Mouse (Mus musculus) kidney, adult 2 months (tissue): ENCODE results near the gene Gjb3.

ENCODE experiments used
- CTCF ChIP-seq: fragments of 200-500 bp; conservative IDR thresholded peaks from 2 replicates; pipeline ENCODE4 v1.5.1; 2011; ENCODE audit warnings: low read depth, mild to moderate bottlenecking, control low read depth, low read length, moderate library complexity, mixed read lengths; ENCODE audit not compliant: insufficient read depth, insufficient read length
- POLR2A ChIP-seq: fragments of 200-500 bp; IDR thresholded peaks from one replicate; pipeline ENCODE4 v1.6.1; 2011; ENCODE audit warnings: low read depth, low read length, control low read depth

DNA sequence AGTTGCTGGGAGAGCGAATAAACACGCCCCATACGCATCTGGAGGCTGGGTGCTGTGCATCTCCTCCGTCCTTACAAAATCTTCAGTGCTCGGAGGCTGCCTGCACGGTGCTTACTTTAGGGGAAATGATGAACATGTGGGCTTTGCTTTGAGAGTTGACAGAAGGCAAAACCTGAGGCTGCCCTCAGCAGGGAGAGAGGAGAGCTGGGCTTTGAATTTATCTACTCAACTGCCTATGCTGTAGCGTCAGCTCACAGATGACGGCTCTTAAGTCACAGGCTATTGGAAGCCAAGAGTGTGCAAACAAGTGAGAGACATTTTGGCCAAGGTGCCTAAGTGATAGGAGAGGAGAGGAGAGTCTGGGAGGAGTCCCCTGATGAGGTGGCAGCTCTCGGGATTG is 51.4 kb downstream of the Gjb3 start:
- TF ChIP-seq CTCF (no peak), POLR2A (no peak)
